Mouse (Mus musculus): Measurements from ENCODE around the gene Znfx1.
A peak's percentile ranks its signal among the peaks of the same experiment; 100 is the strongest.

Znfx1 gene

DNA sequence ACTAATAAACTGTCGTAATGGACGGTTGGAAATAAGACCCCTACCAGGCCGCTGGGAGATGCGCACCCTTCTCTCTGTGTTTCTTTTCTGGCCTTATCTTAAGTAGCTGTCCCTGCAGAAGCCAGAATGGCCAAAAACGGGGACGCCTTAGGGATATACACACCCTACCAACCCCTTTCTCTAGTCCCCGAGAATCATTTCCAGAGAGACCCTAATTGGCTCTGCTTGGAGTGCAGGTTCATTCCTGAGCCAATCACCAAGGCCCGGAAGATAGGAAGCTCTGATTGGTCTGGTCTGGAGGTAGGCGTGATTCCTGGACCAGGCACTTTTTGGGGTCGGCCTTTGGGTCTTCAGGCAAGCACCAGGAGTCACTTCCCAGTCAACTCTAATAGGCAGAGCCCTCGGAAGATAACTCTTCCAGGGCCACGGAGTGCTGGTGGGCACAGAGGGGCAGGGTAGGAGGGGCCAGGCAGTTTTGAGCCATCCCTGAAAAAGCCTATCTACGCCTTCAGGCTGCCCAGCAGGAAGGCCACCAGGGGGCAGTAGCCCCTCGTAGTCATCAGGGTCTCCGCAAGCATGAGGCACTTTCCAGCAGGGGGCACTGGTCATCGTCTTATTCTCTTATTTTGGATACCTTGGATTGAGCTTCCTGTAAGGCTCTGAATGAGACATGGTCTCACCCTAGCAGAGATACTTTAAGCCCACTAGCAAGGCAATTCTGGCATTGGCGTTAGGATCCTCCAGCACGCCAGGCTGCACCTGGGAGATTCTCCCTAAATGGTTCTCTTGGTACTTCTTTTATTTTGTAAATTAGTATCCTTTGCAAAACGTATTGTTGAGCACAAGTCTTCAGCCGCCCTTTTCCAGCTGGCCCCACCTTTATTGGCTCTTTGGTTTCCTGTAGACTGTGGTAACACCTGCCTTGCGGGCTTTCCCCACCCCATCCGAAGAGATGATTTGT, 9.1 kb upstream of the Znfx1 start:
- peak; percentile 90 for DNase-seq (ENCODE audit: low spot score)

DNA sequence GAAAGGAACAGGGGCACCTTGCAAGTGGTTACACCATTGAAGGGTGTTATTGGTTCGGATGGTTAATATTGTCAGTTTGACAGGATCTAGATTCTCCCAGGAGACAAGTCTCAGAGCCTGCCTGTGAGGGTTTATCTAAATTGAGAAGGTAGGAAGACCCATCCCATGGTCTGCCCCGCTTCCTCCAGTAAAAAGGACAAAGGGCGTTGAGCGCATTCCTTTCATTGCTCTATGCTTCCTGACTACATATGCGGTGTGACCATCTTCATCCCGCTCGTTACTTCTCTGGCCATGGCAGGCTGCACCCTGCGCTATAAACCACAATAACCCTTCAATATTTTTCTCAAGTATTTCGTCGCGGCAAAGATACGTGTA, 8.4 kb upstream of the Znfx1 start:
- no peak for DNase-seq (ENCODE audit: low spot score)

DNA sequence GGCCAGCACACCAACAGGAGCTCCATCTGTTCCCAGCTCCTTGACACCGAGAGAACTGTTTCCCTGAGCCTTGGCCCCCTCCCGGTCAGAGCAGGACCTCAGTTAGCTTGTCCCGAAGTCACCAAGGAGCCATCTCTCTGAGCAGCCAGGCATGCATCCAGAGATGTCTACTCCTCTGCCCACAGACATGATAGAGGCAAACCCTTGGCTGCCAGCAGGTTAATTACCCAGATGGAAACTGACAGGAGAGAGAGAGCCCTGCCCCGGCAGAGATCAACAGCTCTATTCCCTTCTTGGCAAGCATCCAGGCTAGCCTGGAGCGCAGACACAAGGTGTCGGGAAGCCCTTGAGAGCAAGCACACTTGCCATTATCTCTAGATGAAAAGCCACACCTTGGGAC, 7.5 kb upstream of the Znfx1 start:
- DNase-seq (ENCODE audit: low spot score): no peak

DNA sequence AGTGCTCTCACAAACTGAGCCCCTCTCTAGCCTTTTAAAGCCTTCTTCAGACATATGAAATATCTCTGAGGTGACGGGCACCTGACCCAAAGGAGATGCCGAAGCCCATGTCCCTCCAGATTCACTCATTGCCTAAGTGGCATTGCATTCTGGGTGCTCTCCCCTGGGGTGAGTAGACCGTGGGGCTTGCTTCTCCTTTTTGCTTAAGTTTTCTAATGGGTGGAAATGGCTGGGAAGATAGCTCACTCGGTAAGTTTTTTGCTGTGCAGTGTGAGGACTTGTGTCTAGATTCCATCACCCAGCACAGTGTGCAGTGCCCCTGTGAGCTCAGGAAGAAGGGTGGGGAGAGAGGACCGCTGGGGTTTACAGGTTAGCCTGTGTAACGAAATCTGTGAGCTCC, 4.8 kb upstream of the Znfx1 start:
- DNase-seq (ENCODE audit: low spot score): no peak

DNA sequence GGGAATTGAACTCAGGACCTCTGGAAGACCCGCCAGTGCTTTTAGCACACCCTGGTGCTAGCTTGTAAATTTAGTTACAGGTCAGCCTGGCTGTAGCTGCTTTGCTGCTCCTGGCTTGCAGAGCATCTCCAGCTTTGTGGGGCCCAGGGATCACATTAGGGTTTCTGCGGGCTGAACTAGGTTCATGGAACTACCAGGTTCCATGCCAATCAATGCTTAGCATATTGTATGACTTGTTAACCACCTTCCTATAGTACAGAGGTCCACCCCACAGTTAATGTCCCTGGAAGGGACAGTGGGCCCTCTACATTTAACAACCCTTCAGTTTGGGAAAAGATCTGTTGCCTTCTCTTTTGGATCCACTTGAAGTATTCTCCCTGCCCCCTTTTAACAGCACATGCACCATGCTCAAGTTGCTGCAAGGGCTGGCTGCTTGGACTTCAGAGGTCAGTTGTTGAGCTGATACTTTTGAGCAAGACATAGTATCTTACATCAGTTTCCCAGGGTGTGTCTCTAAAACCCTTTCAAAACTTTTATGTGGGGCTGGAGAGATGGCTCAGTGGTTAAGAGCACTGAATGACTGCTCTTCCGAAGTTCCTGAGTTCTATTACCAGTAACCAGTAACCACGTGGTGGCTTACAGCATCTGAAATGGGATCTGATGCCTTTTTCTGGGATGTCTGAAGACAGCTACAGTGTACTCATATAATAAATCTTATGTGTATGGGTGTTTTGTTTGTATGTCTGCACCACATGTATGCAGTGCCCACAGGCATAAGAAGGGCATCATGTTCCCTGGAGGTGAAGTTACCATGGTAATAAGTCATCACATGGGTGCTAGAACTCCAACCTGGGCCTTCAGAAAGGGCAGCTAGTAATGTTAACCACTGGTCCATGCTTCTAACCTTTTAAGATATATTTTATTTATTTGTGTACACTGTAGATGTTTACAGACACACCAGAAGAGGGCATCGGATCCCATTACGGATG, 4.0 kb upstream of the Znfx1 start:
- no peak for DNase-seq (ENCODE audit: low spot score)

DNA sequence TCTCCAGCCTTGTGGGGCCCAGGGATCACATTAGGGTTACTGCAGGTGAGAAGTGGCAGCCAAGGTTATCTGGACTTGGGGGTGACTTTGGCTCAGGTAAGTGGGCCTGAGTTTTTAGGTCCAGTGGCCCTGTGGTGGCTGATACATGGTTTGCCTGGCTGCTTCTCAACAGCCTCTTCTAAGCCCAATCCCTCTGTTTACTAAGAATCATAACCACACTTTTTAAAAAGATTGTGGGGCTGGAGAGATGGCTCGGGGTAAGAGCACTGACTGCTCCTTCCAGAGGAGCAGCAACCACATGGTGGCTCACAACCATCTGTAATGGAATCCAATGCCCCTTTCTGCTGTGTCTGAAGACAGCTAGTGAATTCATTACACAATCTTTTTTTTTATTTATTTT, 3.2 kb upstream of the Znfx1 start:
- no peak for DNase-seq (ENCODE audit: low spot score)

DNA sequence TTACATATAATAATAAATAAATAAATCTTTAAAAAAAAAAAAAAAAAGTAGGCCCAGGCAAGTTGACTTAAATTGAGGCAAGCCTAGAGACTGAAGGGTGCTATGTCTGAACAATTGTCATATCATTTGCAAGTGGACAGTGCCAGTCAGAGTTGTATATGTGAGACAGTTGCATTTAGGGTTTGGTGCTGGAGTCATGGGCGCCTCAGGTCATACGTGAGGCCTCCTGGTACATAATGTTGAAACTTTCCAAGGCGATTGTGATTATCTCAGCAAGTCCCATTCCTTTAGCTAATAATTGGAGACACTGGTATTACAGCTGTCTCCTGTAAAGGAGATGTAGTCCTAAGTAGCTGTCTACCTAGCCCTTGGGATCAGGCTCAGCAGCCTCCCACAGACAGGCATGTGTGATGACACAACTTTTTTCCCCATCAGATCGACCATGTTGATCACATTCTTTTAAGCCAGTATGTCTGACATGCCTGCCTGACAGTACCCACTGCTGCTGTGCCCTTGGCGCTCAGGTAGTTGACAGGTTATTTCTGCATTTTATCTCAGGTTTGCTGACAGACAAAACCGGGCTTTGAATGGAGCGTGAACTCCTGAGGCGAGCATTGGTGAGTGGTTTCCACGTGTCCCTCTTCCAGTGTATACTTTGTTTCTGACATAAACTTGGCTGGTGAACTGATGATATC, 1.9 kb upstream of the Znfx1 start:
- DNase-seq (ENCODE audit: low spot score): peak; percentile 40

DNA sequence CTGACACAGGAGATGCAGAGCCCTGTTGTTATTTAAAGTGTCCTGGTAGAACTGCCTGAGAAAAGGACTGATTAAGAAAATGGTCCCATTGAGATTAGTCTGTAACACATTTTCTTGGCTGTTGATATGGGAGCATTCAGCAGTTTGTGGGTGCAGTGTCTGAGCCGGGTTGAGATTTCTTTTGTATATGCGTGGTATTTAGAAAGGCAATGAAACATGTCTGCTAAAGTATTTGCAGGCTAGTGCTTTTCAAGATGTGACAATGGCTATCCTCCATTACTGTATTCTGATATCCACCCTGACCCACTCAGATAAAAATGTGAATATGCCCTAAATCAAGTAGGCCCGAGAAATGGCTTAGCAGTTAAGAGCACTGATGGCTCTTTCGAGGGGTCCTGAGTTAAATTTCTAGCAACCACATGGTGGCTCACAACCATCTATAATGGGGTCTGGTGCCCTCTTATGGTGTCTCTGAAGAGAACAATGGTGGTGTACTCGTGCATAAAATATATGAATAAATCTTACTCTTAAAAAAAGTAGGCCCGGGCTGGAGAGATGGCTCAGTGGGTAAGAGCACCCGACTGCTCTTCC, 1.2 kb upstream of the Znfx1 start:
- no peak for DNase-seq (ENCODE audit: low spot score)

DNA sequence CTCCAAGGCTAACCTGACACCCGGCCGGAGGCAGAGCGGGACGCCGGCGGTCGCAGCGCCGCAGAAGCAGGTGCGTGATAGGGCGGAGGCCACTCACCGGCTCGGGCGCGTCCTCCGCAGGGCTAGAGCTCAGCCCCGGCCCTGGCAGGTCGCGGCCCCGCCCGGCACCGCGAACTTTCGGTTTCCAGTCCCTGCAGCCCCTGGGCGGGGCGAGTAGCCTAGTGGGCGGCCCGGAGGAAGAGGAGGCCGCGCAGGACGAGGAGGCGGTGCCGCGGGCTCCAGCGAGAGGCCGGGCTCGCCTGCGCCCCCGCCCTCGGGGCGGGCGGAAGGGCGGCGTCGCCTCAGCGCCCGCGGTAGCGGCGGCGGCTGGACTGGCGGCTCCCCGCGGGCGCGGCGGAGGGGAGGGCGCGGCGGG, 311 bp downstream of the Znfx1 start:
- peak; percentile 96 for DNase-seq (ENCODE audit: low spot score)

DNA sequence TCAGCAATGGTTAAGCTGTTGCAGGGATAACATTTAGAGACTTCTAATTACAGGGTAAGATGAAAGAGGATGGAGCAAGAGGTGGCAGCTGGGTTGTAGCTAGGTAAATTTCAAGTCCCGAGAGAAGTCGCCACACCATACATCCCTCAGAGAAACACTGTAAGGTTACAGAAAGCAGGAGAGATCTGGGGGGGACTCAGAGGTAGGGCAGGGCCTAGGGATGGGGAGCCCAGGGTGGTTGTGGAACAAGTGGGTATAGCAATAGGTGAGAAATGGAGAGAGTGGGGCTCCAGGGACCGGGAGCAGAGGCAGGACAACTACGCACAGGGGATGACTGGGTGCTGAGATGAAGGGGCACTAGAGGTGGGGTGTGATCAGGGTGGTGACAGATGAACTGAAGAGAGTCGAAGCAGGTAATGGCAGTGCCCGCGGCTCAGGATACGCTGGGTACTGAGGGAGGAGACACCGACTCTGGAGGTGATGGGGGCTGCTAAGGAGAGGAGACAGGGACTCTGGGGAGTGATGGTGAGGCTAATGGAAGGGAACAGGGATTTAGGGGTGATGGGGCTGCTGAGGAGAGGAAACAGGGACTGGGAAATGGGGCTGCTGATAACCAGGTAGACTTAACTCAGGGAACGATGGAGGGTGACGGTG, 1.3 kb downstream of the Znfx1 start:
- DNase-seq (ENCODE audit: low spot score): no peak

DNA sequence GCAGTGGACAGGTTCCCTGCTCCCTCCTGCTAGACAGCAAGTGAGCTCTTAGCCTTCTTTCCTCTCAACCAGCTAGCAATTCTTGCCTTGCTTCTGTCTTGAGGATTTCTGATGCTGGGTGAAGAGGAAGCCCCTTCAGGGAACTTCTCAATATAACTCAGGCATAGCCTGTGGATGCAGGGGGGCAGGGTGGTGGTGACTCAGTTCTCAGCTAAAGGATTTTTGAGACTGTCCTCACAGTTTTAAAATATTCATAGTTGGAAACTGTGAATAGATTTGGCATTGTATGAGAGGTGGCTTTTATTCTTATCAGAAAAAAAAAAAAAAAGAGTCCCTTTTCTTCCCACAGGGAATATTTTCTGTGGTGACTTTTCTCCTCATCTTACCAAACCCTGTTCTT, 2.1 kb downstream of the Znfx1 start:
- no peak for DNase-seq (ENCODE audit: low spot score)

DNA sequence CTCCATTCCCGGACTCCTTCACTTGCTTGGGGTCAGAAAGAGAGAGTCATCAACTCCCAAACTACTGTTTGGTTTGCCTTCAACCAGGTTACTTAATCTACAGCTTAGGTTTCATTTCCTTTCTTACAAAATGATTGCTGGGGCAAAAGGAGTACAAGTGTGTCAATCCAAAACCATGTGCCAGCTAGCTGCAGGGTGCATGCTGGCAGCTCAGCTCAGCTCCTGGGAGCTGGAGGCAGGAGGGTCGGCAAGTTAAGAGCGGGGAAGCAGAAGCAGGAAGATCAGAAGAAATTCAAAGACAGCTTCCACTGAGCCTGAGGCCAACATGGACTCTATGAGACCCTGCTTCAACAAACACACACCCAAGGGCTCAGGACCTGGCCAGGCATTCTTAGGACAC, 2.5 kb downstream of the Znfx1 start:
- no peak for DNase-seq (ENCODE audit: low spot score)

DNA sequence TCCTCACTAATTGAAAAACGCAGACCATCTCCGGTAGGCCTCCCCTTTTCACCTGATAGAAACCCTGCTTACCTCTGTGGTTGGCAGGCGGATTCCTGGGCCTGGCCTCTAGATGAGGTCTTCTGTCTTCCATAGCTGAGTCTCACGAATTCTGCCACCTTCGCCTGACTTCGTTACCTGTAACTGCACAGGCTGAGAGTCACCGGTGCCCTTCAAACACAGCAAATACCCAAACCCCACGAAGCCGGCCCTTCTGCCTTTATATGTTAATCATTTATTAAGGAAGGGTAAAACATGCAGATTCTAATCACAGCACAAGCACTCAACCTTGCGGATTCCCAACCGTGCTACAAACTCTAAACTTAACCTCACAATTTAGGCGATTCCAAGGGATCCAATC, 2.9 kb downstream of the Znfx1 start:
- DNase-seq (ENCODE audit: low spot score): no peak

DNA sequence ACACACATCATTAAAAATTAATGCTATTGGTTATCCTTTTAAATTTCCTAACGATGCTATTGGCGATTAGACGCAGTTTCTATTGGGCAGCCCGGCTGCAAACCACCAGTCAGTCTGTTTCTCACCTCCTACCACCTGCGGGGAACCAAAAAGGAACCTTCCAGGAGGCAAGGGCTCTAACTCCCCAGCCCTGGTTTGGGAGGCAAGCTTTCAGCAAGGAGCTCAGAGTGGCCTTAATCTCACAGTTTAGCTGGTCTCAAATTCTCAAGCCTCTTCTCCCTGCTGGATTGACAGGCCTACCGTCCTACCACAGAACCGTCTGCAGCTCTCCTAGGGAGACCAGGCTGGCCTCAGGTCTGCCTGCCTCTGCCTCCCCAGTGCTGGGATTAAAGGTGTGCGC, 3.3 kb downstream of the Znfx1 start:
- DNase-seq (ENCODE audit: low spot score): no peak

DNA sequence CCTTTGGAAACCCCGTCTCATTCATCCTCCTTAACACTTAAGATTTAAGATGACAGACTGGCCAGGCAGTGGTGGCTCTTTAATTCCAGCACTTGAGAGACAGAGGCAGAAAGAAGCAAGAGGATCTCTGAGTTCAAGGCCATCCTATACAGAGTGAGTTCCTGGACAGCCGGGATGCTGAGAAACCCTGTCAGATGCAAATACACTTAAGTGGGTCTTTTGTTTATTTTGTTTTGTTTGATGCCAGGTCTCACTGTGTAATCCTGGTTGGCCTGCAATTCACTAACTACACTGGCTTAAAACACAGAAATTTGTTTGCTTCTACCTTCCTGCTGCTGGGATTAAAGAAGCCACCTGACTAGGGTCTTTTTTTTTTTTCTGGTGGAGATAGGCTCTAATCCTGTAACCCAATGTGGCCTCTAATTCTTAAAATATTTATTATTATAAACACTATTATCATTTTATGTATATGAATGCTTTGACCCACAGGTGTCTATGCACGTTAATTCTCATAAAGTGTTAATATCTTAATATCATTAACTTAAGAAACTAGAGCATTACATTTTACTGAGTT, 3.9 kb downstream of the Znfx1 start:
- no peak for DNase-seq (ENCODE audit: low spot score)

DNA sequence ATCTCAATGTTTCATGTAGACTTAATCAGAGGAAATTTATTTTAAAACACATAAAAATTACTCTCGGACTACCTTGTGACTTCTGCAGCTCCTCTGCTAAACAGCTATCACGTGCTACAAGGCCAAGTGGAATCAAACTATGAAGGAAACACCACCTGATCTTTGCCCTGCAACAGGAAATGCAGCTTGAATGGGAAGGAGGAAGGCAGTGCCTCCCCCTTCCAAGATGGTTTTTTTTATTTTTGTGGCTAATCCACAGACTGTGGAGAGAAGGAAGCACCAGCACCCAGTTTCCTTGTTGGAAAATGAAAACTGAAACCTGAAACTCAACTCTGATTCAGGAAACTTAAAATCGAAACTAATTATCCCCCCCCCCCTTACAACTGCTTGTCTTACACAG, 4.6 kb downstream of the Znfx1 start:
- no peak for DNase-seq (ENCODE audit: low spot score)

DNA sequence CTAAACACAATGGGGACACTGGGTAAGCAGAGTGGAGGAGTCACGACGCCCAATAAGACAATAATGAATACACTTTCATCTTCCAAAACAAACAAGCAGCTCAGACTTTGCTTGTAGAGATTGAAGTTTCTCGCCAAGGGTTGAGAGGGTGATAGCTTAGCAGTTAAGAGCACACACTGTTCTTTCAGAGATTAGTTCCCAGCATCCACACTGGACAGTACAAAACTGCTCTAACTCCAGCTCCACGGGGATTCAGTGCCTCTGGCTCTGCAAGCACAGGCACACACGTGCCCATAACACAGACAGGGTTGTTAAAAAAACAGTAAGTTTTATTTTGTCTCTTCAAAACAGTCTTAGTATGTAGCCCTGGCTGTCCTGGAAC, 5.9 kb downstream of the Znfx1 start:
- DNase-seq (ENCODE audit: low spot score): no peak

DNA sequence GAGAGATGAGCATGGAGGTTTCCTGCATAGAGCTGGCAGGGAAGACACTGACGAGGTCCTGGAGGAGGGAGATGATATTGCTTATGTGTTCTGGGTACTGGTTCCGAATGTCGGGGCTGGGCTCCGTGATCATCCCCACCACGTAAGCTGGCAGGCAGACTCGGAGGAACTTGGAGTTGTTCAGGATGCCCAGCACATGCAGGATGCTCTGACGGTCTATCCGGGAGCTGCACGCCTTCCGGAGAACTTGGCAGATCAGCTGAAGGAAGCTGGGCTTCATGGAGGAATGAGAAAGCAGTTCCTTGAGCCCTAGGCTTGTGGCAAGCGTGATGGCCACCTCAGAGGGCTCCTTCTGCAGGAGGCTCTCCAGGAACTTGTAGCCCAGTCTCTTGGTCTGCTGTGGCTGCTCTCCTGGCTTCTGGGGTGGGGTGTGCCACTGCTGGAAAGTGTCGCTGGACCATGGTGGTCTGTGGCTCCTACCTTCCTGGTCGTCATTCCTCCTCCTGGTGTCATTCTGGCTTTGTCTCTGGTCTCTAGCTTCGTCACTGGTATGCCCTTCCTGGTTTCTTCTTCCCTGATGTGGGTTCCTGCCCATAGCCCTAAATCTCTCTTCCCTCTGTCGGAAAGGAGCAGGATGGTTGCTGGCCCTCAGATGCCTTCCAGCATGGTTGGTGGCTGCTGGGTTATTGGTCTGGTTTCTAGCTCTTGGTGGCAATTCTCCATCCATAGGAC, 6.4 kb downstream of the Znfx1 start:
- no peak for DNase-seq (ENCODE audit: low spot score)

DNA sequence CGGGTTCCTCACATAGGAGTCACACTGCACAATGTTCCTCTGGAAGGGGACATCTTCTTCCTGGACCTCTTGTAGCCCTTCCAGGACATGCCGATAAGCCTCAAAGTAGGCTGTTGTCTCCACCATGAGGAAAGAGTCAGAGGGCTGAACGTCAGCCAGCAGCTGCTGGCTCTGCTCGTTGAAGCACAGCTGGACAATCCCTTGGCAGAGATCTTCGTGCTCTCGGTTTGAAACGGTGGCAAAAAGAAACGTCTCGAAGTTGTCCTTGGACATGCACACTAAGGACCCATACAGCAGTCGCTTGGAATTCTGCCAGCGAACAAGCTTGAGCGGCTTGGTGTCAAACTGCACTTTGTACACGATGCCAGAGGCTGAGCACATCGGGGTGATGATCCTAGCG, 7.4 kb downstream of the Znfx1 start:
- no peak for DNase-seq (ENCODE audit: low spot score)

DNA sequence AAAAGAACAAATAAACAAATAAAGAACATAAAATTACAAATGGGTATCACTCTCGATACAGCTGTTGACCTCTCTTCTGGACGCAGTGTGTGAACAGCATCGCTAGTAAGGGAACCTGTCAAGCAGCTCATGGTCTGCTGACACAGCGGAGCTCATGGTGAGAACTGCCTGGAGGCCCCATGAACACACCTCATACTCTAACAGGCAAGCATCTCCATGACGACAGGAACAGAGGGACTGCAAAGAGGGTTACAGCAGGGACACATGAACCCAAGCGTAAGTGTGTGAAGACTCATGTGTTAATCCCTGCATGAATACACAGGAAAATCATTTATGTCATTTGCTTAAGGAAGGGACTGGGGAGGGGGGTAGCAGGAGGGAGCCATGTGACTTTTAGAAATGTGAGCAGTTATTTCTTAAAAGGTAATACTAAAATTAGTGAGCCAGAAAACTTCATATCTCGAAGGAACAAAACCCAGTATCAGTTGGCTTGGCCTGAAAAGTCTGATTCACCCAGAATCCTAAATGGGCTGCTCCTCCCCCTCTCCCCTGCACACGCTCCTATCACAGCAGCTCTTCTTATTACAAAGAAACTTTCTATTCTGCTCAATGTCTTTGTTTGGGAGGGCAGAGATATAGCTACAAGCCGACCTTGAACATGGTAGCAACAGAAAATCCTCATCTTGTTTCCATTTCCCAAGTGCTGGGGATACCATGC, 9.5 kb downstream of the Znfx1 start:
- no peak for DNase-seq (ENCODE audit: low spot score)
